28 mouse cellular contexts compared by ENCODE assay signal in genomic region chr10:3417408-3417807, GRCm38 (mm10). TPM values are rescaled to one million over a fixed set of nuclear protein-coding genes. Genes with fewer than 3 reads are reported as not detected.
DNase-seq lines count a peak whose midpoint lies in the region; ATAC-seq lines count a peak whose summit lies in the region.
"Had no signal": no experiment of that assay in that cellular context is flagged by ENCODE, and none has a peak within 500 bp of the region (broad histone marks: within the 10 kb centered on the region; RNA-seq: fewer than 3 reads in every experiment).

No protein-coding gene starts in this region.

- H3K9ac ChIP-seq in forebrain, embryonic 15.5 days (replicated peaks): no peak overlapping the region
- H3K9ac ChIP-seq in forebrain, embryonic 12.5 days: no peak overlapping the region
- H3K9ac ChIP-seq in heart, embryonic 14.5 days (ENCODE audit: low read length): no peak overlapping the region
- H3K9ac ChIP-seq in forebrain, embryonic 16.5 days (replicated peaks; ENCODE audit: low read depth, low read length): no peak overlapping the region
- H3K9ac ChIP-seq: hindbrain, embryonic 15.5 days; liver, embryonic 15.5 days; lung, embryonic 15.5 days; neural tube, embryonic 12.5 days; stomach, embryonic 15.5 days had no signal

- 54% methylated on average over 4 of the region's 4 CpGs for WGBS in forebrain, embryonic 15.5 days
- WGBS in forebrain, embryonic 12.5 days: 79% methylated on average over 4 of the region's 4 CpGs
- WGBS in heart, embryonic 14.5 days: 13% methylated on average over 4 of the region's 4 CpGs
- 55% methylated on average over 4 of the region's 4 CpGs for WGBS in forebrain, embryonic 16.5 days

- H3K27ac ChIP-seq in forebrain, embryonic 15.5 days (replicated peaks): no peak overlapping the region
- no peak overlapping the region for H3K27ac ChIP-seq in forebrain, embryonic 12.5 days
- peak overlapping the region; percentile 78 to 88 for H3K27ac ChIP-seq in heart, embryonic 14.5 days (replicated peaks in 1 of 2; ENCODE audit: control insufficient read depth in 1 of 2, insufficient read depth in 1 of 2, low read depth in 2 of 2, low read length in 2 of 2)
- H3K27ac ChIP-seq in forebrain, embryonic 16.5 days (ENCODE audit: low read length): no peak overlapping the region
- H3K27ac ChIP-seq: embryonic facial prominence, embryonic 10.5 days; hindbrain, embryonic 15.5 days; kidney, postnatal 0 days; limb, embryonic 10.5 days; liver, embryonic 15.5 days; lung, embryonic 15.5 days; neural tube, embryonic 12.5 days; stomach, embryonic 15.5 days had no signal

- peak; percentile 86 for ATAC-seq in forebrain, embryonic 15.5 days (replicated peaks)
- no peak for ATAC-seq in forebrain, embryonic 12.5 days (ENCODE audit: low FRiP score)
- ATAC-seq in heart, embryonic 14.5 days (ENCODE audit: insufficient number of reproducible peaks, insufficient read depth, low FRiP score, low read depth): no peak
- peak; percentile 89 for ATAC-seq in forebrain, embryonic 16.5 days
- ATAC-seq: CD4-positive, CD25-positive, alpha-beta regulatory T cell, adult 4 months had no signal

- no peaks in the 10 kb centered on the region for H3K27me3 ChIP-seq in forebrain, embryonic 15.5 days
- H3K27me3 ChIP-seq in forebrain, embryonic 12.5 days: no peaks in the 10 kb centered on the region
- no peaks in the 10 kb centered on the region for H3K27me3 ChIP-seq in heart, embryonic 14.5 days (ENCODE audit: control insufficient read depth, insufficient read depth, low read length)
- no peaks in the 10 kb centered on the region for H3K27me3 ChIP-seq in forebrain, embryonic 16.5 days (replicated peaks; ENCODE audit: control insufficient read depth, insufficient read depth, low read length)
- H3K27me3 ChIP-seq: hindbrain, embryonic 15.5 days; liver, embryonic 15.5 days; lung, embryonic 15.5 days; neural tube, embryonic 12.5 days; stomach, embryonic 15.5 days had no signal

- peaks cover 4% of the 10 kb centered on the region; the same call in 1 of the 2 replicates for H3K4me1 ChIP-seq in forebrain, embryonic 15.5 days
- H3K4me1 ChIP-seq in forebrain, embryonic 12.5 days: no peaks in the 10 kb centered on the region
- H3K4me1 ChIP-seq in heart, embryonic 14.5 days (ENCODE audit: control insufficient read depth in 2 of 2, insufficient read depth in 2 of 2, low read length in 2 of 2): peaks cover 43 to 89% of the 10 kb centered on the region in 2 experiments
- no peaks in the 10 kb centered on the region for H3K4me1 ChIP-seq in forebrain, embryonic 16.5 days (replicated peaks; ENCODE audit: control insufficient read depth, insufficient read depth, low read length)
- H3K4me1 ChIP-seq: liver, embryonic 15.5 days; neural tube, embryonic 12.5 days; stomach, embryonic 15.5 days had no signal

- intact Hi-C loops in heart, postnatal 25 days (cut with DNase I): loop anchor here (5.0 kb wide), 3 partner anchors 50 to 105 kb away; partner anchors contain the start of gene Ppp1r14c
- intact Hi-C loops in left cerebral cortex, postnatal 10 days (cut with DNase I): no loop called here
- intact Hi-C loops in left cerebral cortex, postnatal 36 days (cut with DNase I): loop anchor here (5.0 kb wide), 1 partner anchor 50 kb away; the partner anchor contains the start of gene Ppp1r14c

- no peaks in the 10 kb centered on the region for H3K36me3 ChIP-seq in forebrain, embryonic 15.5 days
- H3K36me3 ChIP-seq in forebrain, embryonic 12.5 days (replicated peaks): no peaks in the 10 kb centered on the region
- H3K36me3 ChIP-seq in heart, embryonic 14.5 days (ENCODE audit: control insufficient read depth, insufficient read depth, low read length): no peaks in the 10 kb centered on the region
- H3K36me3 ChIP-seq in forebrain, embryonic 16.5 days (ENCODE audit: control insufficient read depth, insufficient read depth): no peaks in the 10 kb centered on the region
- H3K36me3 ChIP-seq: embryonic facial prominence, embryonic 10.5 days; hindbrain, embryonic 15.5 days; limb, embryonic 10.5 days; liver, embryonic 15.5 days; lung, embryonic 15.5 days; neural tube, embryonic 12.5 days; stomach, embryonic 15.5 days had no signal

- no peak overlapping the region for H3K4me3 ChIP-seq in forebrain, embryonic 15.5 days
- H3K4me3 ChIP-seq in forebrain, embryonic 12.5 days (replicated peaks): no peak overlapping the region
- no peak overlapping the region for H3K4me3 ChIP-seq in heart, embryonic 14.5 days (ENCODE audit: control insufficient read depth in 1 of 2, insufficient read depth in 1 of 2, low read depth in 1 of 2, low read length in 2 of 2)
- no peak overlapping the region for H3K4me3 ChIP-seq in forebrain, embryonic 16.5 days (replicated peaks; ENCODE audit: low read length)
- H3K4me3 ChIP-seq: embryonic facial prominence, embryonic 10.5 days; hindbrain, embryonic 15.5 days; limb, embryonic 10.5 days; liver, embryonic 15.5 days; lung, embryonic 15.5 days; neural tube, embryonic 12.5 days; stomach, embryonic 15.5 days had no signal

- DNase-seq in heart, postnatal 25 days (ENCODE audit: low spot score): no peak
- DNase-seq in left cerebral cortex, postnatal 10 days (ENCODE audit: extremely low spot score in 1 of 2, low spot score in 2 of 2): peak; percentile 30 to 62
- DNase-seq in left cerebral cortex, postnatal 36 days (ENCODE audit: low spot score in 2 of 2): no peak
- DNase-seq in kidney, postnatal 10 days: no peak
- DNase-seq: adrenal gland, postnatal 36 days; cerebellum, adult 11-12 months; gastrocnemius, postnatal 36 days; kidney, adult 2 months; liver; lung, postnatal 4 days; midbrain, embryonic 14.5 days; thymus, adult 18-20 months; thymus, postnatal 36 days had no signal

- H3K4me2 ChIP-seq in forebrain, embryonic 15.5 days (replicated peaks): no peak overlapping the region
- H3K4me2 ChIP-seq in forebrain, embryonic 12.5 days: no peak overlapping the region
- H3K4me2 ChIP-seq in heart, embryonic 14.5 days (ENCODE audit: low read length): no peak overlapping the region
- H3K4me2 ChIP-seq in forebrain, embryonic 16.5 days (ENCODE audit: low read length): no peak overlapping the region
- H3K4me2 ChIP-seq: hindbrain, embryonic 15.5 days; liver, embryonic 15.5 days; lung, embryonic 15.5 days; neural tube, embryonic 12.5 days; stomach, embryonic 15.5 days had no signal

- no peaks in the 10 kb centered on the region for H3K9me3 ChIP-seq in forebrain, embryonic 15.5 days
- no peaks in the 10 kb centered on the region for H3K9me3 ChIP-seq in forebrain, embryonic 12.5 days
- H3K9me3 ChIP-seq in heart, embryonic 14.5 days (ENCODE audit: control insufficient read depth, low read length): no peaks in the 10 kb centered on the region
- H3K9me3 ChIP-seq in forebrain, embryonic 16.5 days (ENCODE audit: control insufficient read depth, low read length): no peaks in the 10 kb centered on the region
- H3K9me3 ChIP-seq: embryonic facial prominence, embryonic 10.5 days; hindbrain, embryonic 15.5 days; limb, embryonic 10.5 days; liver, embryonic 15.5 days; lung, embryonic 15.5 days; neural tube, embryonic 12.5 days; stomach, embryonic 15.5 days had no signal

RNA-seq across cellular contexts. Expression of gene Ppp1r14c, which starts 51.6 kb away (rescaled TPM):
- polyA plus RNA-seq in forebrain, embryonic 15.5 days (2015; fragmentation: Nextera tagmentation; extraction: Ambion mirVana): 63.0 and 64.4 TPM in 2 replicates
- polyA plus RNA-seq in forebrain, embryonic 12.5 days (2016; fragmentation: Nextera tagmentation; extraction: Ambion mirVana): 7.4 and 8.0 TPM in 2 replicates
- polyA plus RNA-seq in heart, embryonic 14.5 days (2014; fragmentation: Nextera tagmentation; extraction: Ambion mirVana): 315 and 320 TPM in 2 replicates
- total RNA-seq in heart, postnatal 25 days (2021): 100 to 1,000 TPM; 213 to 228 TPM
- total RNA-seq in left cerebral cortex, postnatal 10 days (2021): 10 to 100 TPM; 71.9 to 83.7 TPM
- total RNA-seq in left cerebral cortex, postnatal 36 days (2021): 10 to 100 TPM; 14.6 to 16.0 TPM
- 56.5 and 64.0 TPM in 2 replicates for polyA plus RNA-seq in forebrain, embryonic 16.5 days (2015; fragmentation: Nextera tagmentation; extraction: Ambion mirVana)
- total RNA-seq: hematopoietic stem cell, adult 5-6 weeks; megakaryocyte-erythroid progenitor cell, adult 5-6 weeks had no signal

Comparison
In these comparisons a context has a peak if more than half of its experiments do, and no peak if none do; other contexts are left out.
1. ATAC-seq: peak in forebrain, embryonic 15.5 days (single experiment) and forebrain, embryonic 16.5 days (single experiment); none in forebrain, embryonic 12.5 days (single experiment) and heart, embryonic 14.5 days (single experiment).
2. DNase-seq: peak in left cerebral cortex, postnatal 10 days (2 of 2); none in heart, postnatal 25 days (single experiment), left cerebral cortex, postnatal 36 days (0 of 2) and kidney, postnatal 10 days (single experiment).
3. H3K27ac ChIP-seq: peak in heart, embryonic 14.5 days (2 of 2); none in forebrain, embryonic 15.5 days (single experiment), forebrain, embryonic 12.5 days (single experiment) and forebrain, embryonic 16.5 days (single experiment).